Mouse (Mus musculus) ES-CJ7 (cell line): Measurements from ENCODE around the gene Cbl.

Experiments used
- DNase-seq: peaks from one replicate; pipeline ENCODE4 v3.0.0; 2011; ENCODE audit warnings: low read depth, low spot score

Gene Cbl

GRCm38 (mm10) chr9:44182260-44182659 lies 51.6 kb downstream of the Cbl start:
- peak; percentile 40 for DNase-seq

DNA sequence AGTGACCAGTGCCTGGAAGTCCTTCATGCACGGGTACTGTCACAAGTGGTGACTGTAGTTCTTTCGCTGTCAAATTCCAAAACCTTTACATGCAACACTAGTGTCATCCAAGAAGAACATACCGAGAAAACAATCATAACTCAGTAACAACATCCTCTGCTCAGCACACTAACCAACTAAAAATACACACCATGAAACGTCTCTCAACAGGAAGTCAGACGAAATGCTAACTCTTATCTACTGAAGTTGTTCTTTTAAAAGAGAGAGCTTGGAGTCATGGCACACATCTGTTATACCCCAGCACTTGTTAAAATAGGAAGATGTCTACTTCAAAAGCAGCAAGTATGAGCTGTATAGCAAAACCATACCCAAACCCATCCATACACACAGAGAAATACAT lies 52.3 kb downstream of the Cbl start:
- DNase-seq: no peak

DNA sequence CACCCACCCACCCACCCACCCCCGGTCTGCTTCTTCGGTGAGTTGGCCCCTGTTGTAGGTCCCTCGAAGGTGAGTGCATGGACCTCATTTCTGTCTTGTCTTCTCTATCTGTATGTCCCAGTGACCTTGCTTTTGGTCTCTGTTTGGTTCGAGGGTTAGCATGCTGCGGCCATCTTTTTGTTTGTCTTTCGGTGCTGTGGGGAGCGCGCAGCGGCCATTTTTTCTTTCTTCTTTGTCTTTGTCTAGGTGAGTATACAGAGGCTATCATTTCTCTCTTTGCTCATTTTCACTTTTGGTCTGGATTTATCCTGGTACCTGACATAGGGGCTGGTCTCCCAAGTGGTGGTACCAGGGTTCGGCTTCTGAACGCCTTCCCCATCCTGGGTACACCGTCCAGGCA lies 55.0 kb downstream of the Cbl start:
- peak; percentile 12 for DNase-seq

DNA sequence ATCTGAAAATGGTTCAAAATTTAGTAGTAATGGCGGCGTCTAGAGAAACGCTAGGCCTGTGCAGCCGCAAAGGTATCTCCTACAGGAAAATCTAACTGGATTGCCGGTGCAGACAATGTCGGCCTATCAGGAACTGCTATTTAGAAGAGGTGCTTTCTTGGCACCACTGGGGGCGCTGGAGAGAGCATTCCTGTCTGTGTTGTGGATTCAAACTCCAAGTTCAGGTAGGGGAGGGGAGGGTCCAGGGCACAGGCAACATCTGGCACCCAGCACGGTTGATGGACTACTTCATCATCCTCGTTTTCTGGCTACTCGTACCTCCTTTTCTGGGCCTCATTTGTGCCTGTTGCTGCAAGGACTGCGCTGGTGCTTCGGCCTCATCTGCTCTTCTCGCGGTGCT lies 55.5 kb downstream of the Cbl start:
- DNase-seq: peak; percentile 91

- no peak for DNase-seq
These were observed 56.4 kb downstream of the Cbl start for GRCm38 (mm10) chr9:44177405-44177804.

- DNase-seq: no peak
These were observed 57.9 kb downstream of the Cbl start for GRCm38 (mm10) chr9:44175957-44176356.

GRCm38 (mm10) chr9:44175556-44175955 lies 58.3 kb downstream of the Cbl start:
- DNase-seq: no peak

DNA sequence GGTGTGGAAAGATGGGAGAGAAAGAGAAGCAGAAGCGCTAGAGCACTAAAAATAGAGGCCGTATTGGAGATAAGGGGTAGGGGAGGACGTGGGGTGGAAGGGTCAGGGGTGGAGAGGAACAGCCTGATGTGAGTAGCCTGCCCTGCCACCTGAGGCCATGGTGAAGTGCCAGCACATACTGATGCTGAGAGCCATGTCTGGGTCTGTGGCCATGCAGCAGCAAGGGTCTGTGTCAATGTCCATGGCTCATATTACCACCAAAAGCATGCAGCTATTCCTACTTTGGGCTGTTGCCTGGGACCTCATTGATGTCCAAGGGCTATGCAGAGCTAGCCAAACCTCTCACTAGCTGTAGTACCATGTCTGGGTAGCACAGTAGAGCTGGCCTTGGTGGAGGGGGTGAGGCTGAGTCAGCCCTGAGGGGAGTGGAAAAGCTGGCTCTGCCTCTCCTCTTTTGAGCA lies 63.1 kb downstream of the Cbl start:
- no peak for DNase-seq

GRCm38 (mm10) chr9:44168931-44169330 lies 64.9 kb downstream of the Cbl start:
- no peak for DNase-seq

GRCm38 (mm10) chr9:44159886-44160285 lies 74.0 kb downstream of the Cbl start:
- DNase-seq: no peak

- DNase-seq: peak; percentile 44
These were observed 86.6 kb downstream of the Cbl start for GRCm38 (mm10) chr9:44147290-44147689.

DNA sequence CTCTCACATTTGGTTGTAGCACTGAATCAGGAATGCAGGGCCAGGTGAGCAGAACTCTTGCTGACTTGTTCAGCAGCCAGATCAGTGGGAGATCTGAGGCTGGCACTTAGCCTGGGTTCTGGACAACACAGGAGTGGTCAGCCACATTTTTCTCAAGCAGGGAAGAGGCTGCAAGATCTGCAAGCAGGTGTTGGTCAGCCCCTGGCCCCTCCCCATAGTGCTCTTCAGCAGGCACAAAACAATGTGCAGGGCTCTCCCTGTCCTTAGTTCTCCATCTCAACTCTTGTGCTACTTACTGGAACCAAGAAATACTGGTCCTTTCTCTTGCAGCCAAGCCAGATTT lies 89.2 kb downstream of the Cbl start:
- DNase-seq: no peak

DNA sequence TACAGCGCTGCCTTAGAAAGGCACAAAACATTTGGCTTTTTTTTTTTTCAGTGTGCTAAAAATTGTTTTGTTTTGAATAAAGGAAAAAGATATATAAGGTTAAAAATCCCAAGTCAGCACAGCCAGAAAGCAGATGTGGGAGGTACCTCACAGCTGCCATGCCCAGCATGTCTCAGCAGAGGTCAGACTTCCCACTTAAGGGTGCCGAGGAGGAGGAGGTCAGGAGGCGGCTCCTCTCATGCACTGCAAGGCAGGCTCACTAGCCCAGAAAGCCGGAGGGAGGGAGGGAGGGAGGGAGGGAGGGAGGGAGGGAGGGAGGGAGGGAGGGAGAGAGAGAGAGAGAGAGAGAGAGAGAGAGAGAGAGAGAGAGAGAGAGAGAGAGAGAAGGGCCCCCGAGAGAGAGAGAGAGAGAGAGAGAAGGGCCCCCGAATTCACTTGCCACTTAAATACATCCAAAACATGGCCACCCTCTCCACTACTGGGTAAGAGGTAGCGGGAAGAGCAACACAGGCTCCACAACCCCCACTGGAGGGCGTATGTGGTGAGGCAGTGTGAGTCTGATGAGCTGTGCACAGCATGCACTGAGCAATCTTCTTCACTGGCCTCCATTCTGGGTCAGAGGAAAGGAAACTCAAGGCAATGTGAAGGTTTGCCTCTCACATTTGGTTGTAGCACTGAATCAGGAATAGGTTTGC lies 89.7 kb downstream of the Cbl start:
- peak; percentile 75 for DNase-seq

DNA sequence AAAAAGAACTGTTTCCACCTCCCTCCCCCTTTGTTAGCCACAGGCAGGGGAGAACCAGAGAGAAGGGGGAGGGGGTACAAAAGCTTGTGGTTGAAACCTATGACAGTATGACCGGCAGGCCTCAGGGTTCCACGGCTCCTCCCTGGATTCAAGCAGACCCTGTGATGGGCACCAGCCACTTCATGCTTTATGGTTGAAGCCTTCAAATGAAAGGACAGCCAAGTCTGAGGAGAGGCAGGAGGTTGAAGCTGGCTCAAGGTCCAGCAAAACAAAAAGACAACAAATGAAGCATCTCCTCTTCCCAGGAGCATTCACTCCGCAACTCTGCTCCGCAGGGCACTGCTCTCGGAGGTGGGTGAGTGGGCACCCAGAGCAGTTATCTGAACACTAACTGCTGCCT lies 90.4 kb downstream of the Cbl start:
- no peak for DNase-seq

- no peak for DNase-seq
These were observed 91.9 kb downstream of the Cbl start for GRCm38 (mm10) chr9:44141951-44142350.

- no peak for DNase-seq
These were observed 96.0 kb downstream of the Cbl start for GRCm38 (mm10) chr9:44137846-44138245.

- DNase-seq: no peak
These were observed 98.0 kb downstream of the Cbl start for GRCm38 (mm10) chr9:44135731-44136411.

GRCm38 (mm10) chr9:44134851-44135730 lies 98.8 kb downstream of the Cbl start:
- no peak for DNase-seq

- no peak for DNase-seq
These were observed 99.6 kb downstream of the Cbl start, which contains the start of gene Mcam for GRCm38 (mm10) chr9:44134101-44134850. Mcam (plus strand) TSS chr9:44134469.

DNA sequence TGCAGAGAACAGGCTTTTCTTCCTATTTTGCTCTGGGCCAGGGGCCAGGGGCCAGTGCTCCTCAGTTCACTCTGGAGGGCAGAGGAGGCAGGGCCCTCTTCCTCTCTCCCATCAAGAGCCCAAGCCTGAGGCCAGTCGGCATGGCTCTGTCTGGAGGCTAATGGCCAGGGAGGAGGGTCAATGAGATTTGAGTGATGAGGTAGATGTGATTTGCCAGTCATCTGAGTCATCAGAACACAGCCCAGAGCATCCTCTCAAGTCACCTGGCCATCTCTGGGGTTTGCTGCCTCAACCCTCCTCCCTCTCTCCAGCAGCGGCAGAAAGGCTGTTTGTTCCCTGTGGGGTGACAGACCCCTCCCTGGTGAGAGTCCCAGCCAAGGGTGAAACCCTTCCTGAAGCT lies 100.6 kb downstream of the Cbl start:
- no peak for DNase-seq

DNA sequence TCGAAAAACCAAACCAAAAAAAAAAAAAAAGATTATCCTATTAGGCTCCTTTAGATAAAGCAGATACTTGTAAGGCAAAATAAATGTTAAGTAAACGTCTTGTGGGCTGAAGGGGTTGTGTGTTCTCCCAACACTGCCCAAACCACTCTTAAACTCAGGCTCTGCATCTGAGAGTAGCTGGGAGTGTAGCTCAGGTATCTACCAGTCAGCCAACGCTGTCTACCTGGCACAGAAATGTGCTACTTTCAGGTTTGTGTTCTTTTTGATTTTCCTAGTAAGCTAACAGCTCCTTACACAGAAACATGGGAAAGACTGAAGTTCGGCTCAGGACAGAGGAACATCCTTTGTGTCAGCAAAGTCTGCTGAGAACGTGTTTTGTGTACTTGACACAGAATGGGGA lies 101.6 kb downstream of the Cbl start:
- DNase-seq: no peak

- DNase-seq: no peak
These were observed 102.6 kb downstream of the Cbl start for GRCm38 (mm10) chr9:44131276-44131590.
